Mouse (Mus musculus) intestine, embryonic 14.5 days (tissue): ENCODE data around the gene Usp15. TPM values are rescaled to one million over a fixed set of nuclear protein-coding genes. Genes with fewer than 3 reads are reported as not detected.

Source experiments
- ATAC-seq: fragments of 200-750 bp; cut with Nextera tagmentation; replicated peaks from 2 replicates; pipeline ENCODE4 v1.8.0; 2017; ENCODE audit warnings: low read depth, moderate number of reproducible peaks, moderate TSS enrichment, moderate library complexity; ENCODE audit not compliant: low FRiP score, low TSS enrichment
- DNase-seq: peaks from one replicate; pipeline ENCODE4 v3.0.0-alpha.2; 2018; ENCODE audit warnings: low spot score
- H3K27ac ChIP-seq: fragments of 300-500 bp; sonication (generic); 2 replicates; pipeline ENCODE4 v1.5.1; 2014; ENCODE audit warnings: low read depth, mild to moderate bottlenecking, control low read depth
- H3K27me3 ChIP-seq: fragments of 300-500 bp; sonication (generic); replicated peaks from 2 replicates; pipeline ENCODE4 v1.6.1; 2014; ENCODE audit warnings: low read length, control low read depth; ENCODE audit not compliant: control insufficient read depth, insufficient read depth
- H3K36me3 ChIP-seq: fragments of 300-500 bp; sonication (generic); 2 replicates; pipeline ENCODE4 v1.6.1; 2014; ENCODE audit warnings: low read length, control low read depth; ENCODE audit not compliant: control insufficient read depth, insufficient read depth
- H3K4me1 ChIP-seq: fragments of 300-500 bp; sonication (generic); replicated peaks from 2 replicates; pipeline ENCODE4 v1.6.1; 2014; ENCODE audit warnings: low read length, control low read depth, mixed read lengths; ENCODE audit not compliant: control insufficient read depth, insufficient read depth
- H3K4me2 ChIP-seq: fragments of 300-500 bp; sonication (generic); 2 replicates; pipeline ENCODE4 v1.6.1; 2014; ENCODE audit warnings: low read length
- H3K4me3 ChIP-seq: fragments of 300-500 bp; sonication (generic); 2 replicates; pipeline ENCODE4 v1.5.1; 2014; ENCODE audit warnings: low read depth, low read length, control low read depth, mixed read lengths
- H3K9ac ChIP-seq: fragments of 300-500 bp; sonication (generic); 2 replicates; pipeline ENCODE4 v1.6.1; 2014; ENCODE audit warnings: mild to moderate bottlenecking, low read length
- H3K9me3 ChIP-seq: fragments of 300-500 bp; sonication (generic); 2 replicates; pipeline ENCODE4 v1.6.1; 2016; ENCODE audit warnings: low read length, control low read depth; ENCODE audit not compliant: control insufficient read depth
- WGBS: fragments of 180-500 bp; shearing (Covaris S2); extraction: QIAGEN DNeasy Blood & Tissue Kit; methylation state at CpG from one replicate; pipeline ENCODE4 v1.1.7; 2014; 5-methylcytosine and 5-hydroxymethylcytosine counted together
- polyA plus RNA-seq: library from polyadenylated mRNA; unstranded; fragments of >200 nt; fragmentation: Nextera tagmentation; extraction: Ambion mirVana; gene quantifications from 2 replicates; pipeline ENCODE4 v1.2.1, GENCODE M21; 2014

Gene Usp15
- polyA plus RNA-seq, 1 experiment from 2014 or later: 95.7 TPM

- no peaks in the 10 kb centered on the region for H3K4me1 ChIP-seq
- no peaks in the 10 kb centered on the region for H3K9me3 ChIP-seq
- no peaks in the 10 kb centered on the region for H3K27me3 ChIP-seq
- peaks cover 36% of the 10 kb centered on the region for H3K36me3 ChIP-seq
- DNase-seq: no peak
- H3K27ac ChIP-seq: no peak overlapping the region
- no peak for ATAC-seq
- no peak overlapping the region for H3K4me2 ChIP-seq
- H3K9ac ChIP-seq: no peak overlapping the region
- whole genome bisulfite sequencing: 94% methylated on average over 5 of the region's 5 CpGs
- no peak overlapping the region for H3K4me3 ChIP-seq
Observed at GRCm38 (mm10) chr10:123142395-123143050, 54.3 kb downstream of the Usp15 start.

DNA sequence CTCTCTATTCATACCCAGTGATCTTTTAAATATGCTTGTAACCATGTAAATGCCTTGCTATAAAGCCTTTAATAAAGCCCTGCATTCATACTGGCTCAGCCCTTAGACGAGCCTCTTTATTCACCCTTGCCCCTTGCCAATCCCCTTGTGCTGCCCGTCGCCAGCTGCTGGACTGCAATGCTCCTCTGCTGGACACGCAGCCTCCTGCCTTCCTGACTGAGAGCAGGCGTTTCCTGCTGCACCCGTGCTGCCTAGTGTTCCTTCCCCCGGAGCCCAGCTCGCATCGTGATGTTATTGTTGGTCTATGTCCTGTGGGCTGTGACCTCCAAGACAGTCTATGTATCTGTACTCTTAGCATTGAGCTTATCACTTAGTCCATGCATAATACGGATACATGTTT lies 61.0 kb downstream of the Usp15 start:
- Histone ChIP-seq H3K27ac (no peak overlapping the region), H3K36me3 (peaks cover 44% of the 10 kb centered on the region), H3K4me3 (no peak overlapping the region), H3K27me3 (no peaks in the 10 kb centered on the region), H3K4me1 (no peaks in the 10 kb centered on the region), H3K9me3 (no peaks in the 10 kb centered on the region), H3K4me2 (no peak overlapping the region), H3K9ac (no peak overlapping the region)
- WGBS: 67% methylated on average over 10 of the region's 10 CpGs
- ATAC-seq (no peak), DNase-seq (no peak)

GRCm38 (mm10) chr10:123131487-123131886 lies 65.3 kb downstream of the Usp15 start:
- no peak for DNase-seq
- Histone ChIP-seq H3K27ac (no peak overlapping the region), H3K4me2 (no peak overlapping the region), H3K9ac (no peak overlapping the region), H3K4me1 (no peaks in the 10 kb centered on the region), H3K4me3 (no peak overlapping the region), H3K27me3 (no peaks in the 10 kb centered on the region), H3K36me3 (peaks cover 47% of the 10 kb centered on the region), H3K9me3 (no peaks in the 10 kb centered on the region)
- WGBS: 90% methylated on average over 10 of the region's 10 CpGs
- ATAC-seq: no peak

GRCm38 (mm10) chr10:123120666-123121392 lies 76.0 kb downstream of the Usp15 start:
- H3K36me3 ChIP-seq: peaks cover 90% of the 10 kb centered on the region
- no peaks in the 10 kb centered on the region for H3K9me3 ChIP-seq
- H3K4me3 ChIP-seq: no peak overlapping the region
- H3K27me3 ChIP-seq: no peaks in the 10 kb centered on the region
- WGBS: 94% methylated on average over 14 of the region's 14 CpGs
- H3K9ac ChIP-seq: no peak overlapping the region
- H3K27ac ChIP-seq: no peak overlapping the region
- no peak overlapping the region for H3K4me2 ChIP-seq
- DNase-seq: no peak
- no peaks in the 10 kb centered on the region for H3K4me1 ChIP-seq
- ATAC-seq: no peak

- ATAC-seq (no peak), DNase-seq (no peak)
- Histone ChIP-seq H3K9ac (no peak overlapping the region), H3K4me3 (no peak overlapping the region), H3K9me3 (no peaks in the 10 kb centered on the region), H3K27ac (no peak overlapping the region), H3K36me3 (peaks cover 91% of the 10 kb centered on the region), H3K4me2 (no peak overlapping the region), H3K4me1 (no peaks in the 10 kb centered on the region), H3K27me3 (no peaks in the 10 kb centered on the region)
- WGBS: 85% methylated on average over 14 of the region's 14 CpGs
Observed at GRCm38 (mm10) chr10:123116861-123117260, 79.9 kb downstream of the Usp15 start.

DNA sequence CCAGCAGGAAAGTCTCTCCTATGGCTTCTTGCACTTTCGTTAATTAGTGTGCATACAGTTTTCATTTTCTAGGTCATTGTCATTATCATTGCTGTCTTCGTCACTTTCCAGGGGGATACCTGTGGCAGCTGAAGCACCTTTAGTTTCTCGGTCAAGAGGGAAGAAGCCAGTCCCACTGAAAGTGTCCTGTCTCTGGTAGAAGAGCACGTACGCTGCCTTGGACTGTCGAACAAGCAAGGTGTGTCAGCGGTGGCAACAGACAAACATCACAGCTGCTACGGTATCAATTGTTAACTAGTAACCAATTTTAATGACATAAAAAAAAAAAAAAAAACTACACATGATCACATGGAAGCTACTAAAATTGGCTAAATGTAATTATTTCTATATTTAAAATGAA lies 83.3 kb downstream of the Usp15 start:
- peaks cover 68% of the 10 kb centered on the region for H3K36me3 ChIP-seq
- DNase-seq (no peak), ATAC-seq (no peak)
- no peak overlapping the region for H3K4me2 ChIP-seq
- no peak overlapping the region for H3K27ac ChIP-seq
- no peaks in the 10 kb centered on the region for H3K4me1 ChIP-seq
- no peak overlapping the region for H3K9ac ChIP-seq
- no peak overlapping the region for H3K4me3 ChIP-seq
- H3K9me3 ChIP-seq: no peaks in the 10 kb centered on the region
- no peaks in the 10 kb centered on the region for H3K27me3 ChIP-seq
- WGBS: 90% methylated on average over 8 of the region's 8 CpGs

GRCm38 (mm10) chr10:123112787-123113168 lies 84.0 kb downstream of the Usp15 start:
- Histone ChIP-seq H3K9ac (no peak overlapping the region), H3K9me3 (no peaks in the 10 kb centered on the region), H3K36me3 (peaks cover 61% of the 10 kb centered on the region), H3K27ac (no peak overlapping the region), H3K27me3 (no peaks in the 10 kb centered on the region), H3K4me2 (no peak overlapping the region), H3K4me1 (no peaks in the 10 kb centered on the region), H3K4me3 (no peak overlapping the region)
- 86% methylated on average over 9 of the region's 9 CpGs for WGBS
- DNase-seq: no peak
- no peak for ATAC-seq

DNA sequence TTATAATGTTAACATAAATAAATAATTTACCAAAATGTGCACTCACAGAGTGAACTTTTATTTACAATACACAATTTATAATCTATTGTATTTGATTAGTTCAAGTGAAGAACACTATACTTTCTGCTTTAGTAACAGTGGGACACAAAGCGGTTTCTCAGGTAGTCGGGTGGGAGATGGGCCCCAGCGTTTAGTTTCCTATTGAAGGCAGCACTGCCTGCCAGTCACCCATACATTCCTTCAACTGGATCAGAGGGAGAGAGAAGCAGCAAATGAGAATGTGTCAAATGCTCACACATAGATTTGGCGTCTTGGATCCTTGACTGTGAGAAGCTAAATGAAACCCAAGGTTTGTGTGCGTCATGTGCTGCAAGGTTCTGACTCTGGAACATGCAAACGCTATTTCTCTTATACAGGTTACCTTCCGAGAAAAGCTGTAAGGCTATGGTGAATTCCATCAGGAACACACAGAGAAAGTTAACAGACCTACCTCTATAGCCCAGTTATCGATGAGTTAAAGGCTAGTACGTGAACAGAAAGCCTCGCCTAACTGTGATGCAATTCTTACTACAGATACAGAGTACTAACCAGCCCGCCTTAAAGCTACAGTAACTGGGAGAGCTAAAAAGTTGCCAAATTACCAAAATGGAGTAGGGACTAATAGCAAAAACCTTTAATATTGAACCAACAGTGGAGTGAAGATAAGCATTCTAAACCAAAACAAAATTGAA lies 84.6 kb downstream of the Usp15 start:
- WGBS: 79% methylated on average over 11 of the region's 11 CpGs
- Histone ChIP-seq H3K27me3 (no peaks in the 10 kb centered on the region), H3K4me2 (no peak overlapping the region), H3K4me1 (no peaks in the 10 kb centered on the region), H3K9me3 (no peaks in the 10 kb centered on the region), H3K36me3 (peaks cover 55% of the 10 kb centered on the region), H3K4me3 (no peak overlapping the region), H3K9ac (no peak overlapping the region), H3K27ac (no peak overlapping the region)
- no peak for DNase-seq
- no peak for ATAC-seq
